Mouse (Mus musculus) forebrain, embryonic 16.5 days (tissue): Measurements from ENCODE around the gene Myl6. TPM values are rescaled to one million over a fixed set of nuclear protein-coding genes. Genes with fewer than 3 reads are reported as not detected.

Source experiments
- ATAC-seq: fragments of 200-750 bp; cut with Nextera tagmentation; 2 replicates; pipeline ENCODE4 v1.8.0; 2017; ENCODE audit warnings: mild to moderate bottlenecking, moderate library complexity
- H3K27ac ChIP-seq: fragments of 300-500 bp; sonication (generic); 2 replicates; pipeline ENCODE4 v1.5.1; 2014; ENCODE audit warnings: low read length, control low read depth
- H3K27me3 ChIP-seq: fragments of 300-500 bp; sonication (generic); replicated peaks from 2 replicates; pipeline ENCODE4 v1.6.1; 2014; ENCODE audit warnings: low read length; ENCODE audit not compliant: control insufficient read depth, insufficient read depth
- H3K36me3 ChIP-seq: fragments of 300-500 bp; sonication (generic); 2 replicates; pipeline ENCODE4 v1.6.1; 2014; ENCODE audit not compliant: control insufficient read depth, insufficient read depth
- H3K4me1 ChIP-seq: fragments of 300-500 bp; sonication (generic); replicated peaks from 2 replicates; pipeline ENCODE4 v1.6.1; 2014; ENCODE audit warnings: low read length; ENCODE audit not compliant: control insufficient read depth, insufficient read depth
- H3K4me2 ChIP-seq: fragments of 300-500 bp; sonication (generic); 2 replicates; pipeline ENCODE4 v1.6.1; 2014; ENCODE audit warnings: mild to moderate bottlenecking, low read length, control low read depth
- H3K4me3 ChIP-seq: fragments of 300-500 bp; sonication (generic); replicated peaks from 2 replicates; pipeline ENCODE4 v1.5.1; 2014; ENCODE audit warnings: mild to moderate bottlenecking, low read length, control low read depth
- H3K9ac ChIP-seq: fragments of 300-500 bp; sonication (generic); replicated peaks from 2 replicates; pipeline ENCODE4 v1.6.1; 2014; ENCODE audit warnings: low read depth, low read length, control low read depth
- H3K9me3 ChIP-seq: fragments of 300-500 bp; sonication (generic); 2 replicates; pipeline ENCODE4 v1.6.1; 2016; ENCODE audit warnings: low read length; ENCODE audit not compliant: control insufficient read depth
- whole genome bisulfite sequencing: fragments of 180-500 bp; shearing (Covaris S2); extraction: QIAGEN DNeasy Blood & Tissue Kit; methylation state at CpG from one replicate; pipeline ENCODE4 v1.1.7; 2014; 5-methylcytosine and 5-hydroxymethylcytosine counted together
- polyA plus RNA-seq: library from polyadenylated mRNA; unstranded; fragments of >200 nt; fragmentation: Nextera tagmentation; extraction: Ambion mirVana; gene quantifications from 2 replicates; pipeline ENCODE4 v1.2.1, GENCODE M21; 2015

Gene Myl6
- polyA plus RNA-seq, 1 experiment from 2014 or later = 678 TPM

GRCm38 (mm10) chr10:128487861-128488712 lies 5.9 kb downstream of the Myl6 start:
- no peak overlapping the region for H3K27ac ChIP-seq
- no peak for ATAC-seq

GRCm38 (mm10) chr10:128486370-128486769 lies 7.6 kb downstream of the Myl6 start:
- H3K9ac ChIP-seq = no peak overlapping the region
- no peak overlapping the region for H3K4me3 ChIP-seq
- H3K27ac ChIP-seq = no peak overlapping the region
- 91% methylated on average over 7 of the region's 7 CpGs for WGBS
- peaks cover 4% of the 10 kb centered on the region for H3K4me1 ChIP-seq
- no peak overlapping the region for H3K4me2 ChIP-seq
- no peak for ATAC-seq
- no peaks in the 10 kb centered on the region for H3K27me3 ChIP-seq
- no peaks in the 10 kb centered on the region for H3K9me3 ChIP-seq
- peaks cover 66% of the 10 kb centered on the region for H3K36me3 ChIP-seq

More at GRCm38 (mm10) chr10:128487861-128488712, 5.9 kb downstream of the Myl6 start:
- Histone ChIP-seq H3K36me3 (peaks cover 51% of the 10 kb centered on the region), H3K27me3 (no peaks in the 10 kb centered on the region), H3K9me3 (no peaks in the 10 kb centered on the region), H3K4me2 (no peak overlapping the region), H3K4me3 (no peak overlapping the region), H3K9ac (no peak overlapping the region), H3K4me1 (peaks cover 20% of the 10 kb centered on the region)
- WGBS = 87% methylated on average over 22 of the region's 22 CpGs

DNA sequence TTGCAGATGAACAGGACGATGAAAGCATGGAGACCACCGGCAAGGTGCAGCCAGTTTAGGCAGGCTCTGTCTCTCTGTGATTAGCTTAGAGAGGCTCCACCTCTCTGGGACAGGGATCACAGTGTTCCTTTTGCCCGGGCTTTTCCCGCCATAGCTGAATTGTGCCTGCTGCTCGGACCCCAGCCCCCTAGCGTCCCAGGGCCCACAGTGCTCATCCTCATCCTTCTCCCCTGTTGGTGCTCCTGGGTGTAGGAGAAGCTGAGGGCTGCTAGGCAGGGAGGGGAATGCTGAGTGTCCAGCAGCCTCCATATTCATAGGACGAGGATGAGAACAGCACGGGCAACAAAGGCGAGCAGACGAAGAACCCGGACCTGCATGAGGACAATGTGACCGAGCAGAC lies 19.6 kb downstream of the Myl6 start:
- no peak overlapping the region for H3K27ac ChIP-seq
- H3K27me3 ChIP-seq = no peaks in the 10 kb centered on the region
- ATAC-seq = no peak
- WGBS = 79% methylated on average over 12 of the region's 12 CpGs
- H3K4me3 ChIP-seq = no peak overlapping the region
- H3K9ac ChIP-seq = no peak overlapping the region
- no peaks in the 10 kb centered on the region for H3K9me3 ChIP-seq
- no peaks in the 10 kb centered on the region for H3K4me1 ChIP-seq
- H3K36me3 ChIP-seq = peaks cover 62% of the 10 kb centered on the region
- no peak overlapping the region for H3K4me2 ChIP-seq

DNA sequence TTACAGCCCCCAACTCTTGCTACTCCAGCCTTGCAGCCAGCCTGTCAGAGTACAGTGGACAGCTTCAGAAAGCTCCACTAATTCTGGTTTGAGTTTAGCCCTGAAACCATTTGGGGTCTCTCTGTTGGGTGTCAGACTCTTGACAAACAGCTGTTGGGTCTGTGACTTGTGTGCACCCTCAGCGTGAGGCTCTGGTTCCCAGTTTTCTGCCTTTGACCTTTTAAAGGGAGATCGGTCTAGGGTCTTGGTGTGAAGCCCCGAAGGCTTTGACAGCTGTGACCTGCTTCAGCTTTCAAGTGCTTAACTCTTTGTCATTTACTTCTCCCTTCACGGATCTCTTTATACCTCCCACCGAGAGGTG lies 33.7 kb downstream of the Myl6 start:
- H3K4me2 ChIP-seq = peak overlapping the region; percentile 94
- ATAC-seq = no peak
- peak overlapping the region; percentile 95 for H3K9ac ChIP-seq
- peak overlapping the region; percentile 95 for H3K27ac ChIP-seq
- peaks cover 10% of the 10 kb centered on the region for H3K4me1 ChIP-seq
- peaks cover 22% of the 10 kb centered on the region for H3K36me3 ChIP-seq
- no peaks in the 10 kb centered on the region for H3K9me3 ChIP-seq
- WGBS = 0% methylated on average over 5 of the region's 5 CpGs
- H3K27me3 ChIP-seq = no peaks in the 10 kb centered on the region
- peak overlapping the region; percentile 86 for H3K4me3 ChIP-seq

GRCm38 (mm10) chr10:128459409-128460269 lies 34.3 kb downstream of the Myl6 start:
- Histone ChIP-seq H3K4me2 (peak overlapping the region; percentile 94), H3K27me3 (no peaks in the 10 kb centered on the region), H3K4me1 (peaks cover 10% of the 10 kb centered on the region), H3K9me3 (no peaks in the 10 kb centered on the region), H3K4me3 (peak overlapping the region; percentile 86), H3K27ac (peak overlapping the region; percentile 95), H3K9ac (peak overlapping the region; percentile 95), H3K36me3 (peaks cover 18% of the 10 kb centered on the region)
- peak; percentile 51 for ATAC-seq
- under 1% methylated on average over 26 of the region's 67 CpGs for WGBS

GRCm38 (mm10) chr10:128458719-128459408 lies 35.1 kb downstream of the Myl6 start, which contains the start of gene Smarcc2:
Gene Smarcc2, plus strand, starts transcription at chr10:128459248.
- Histone ChIP-seq H3K4me2 (peak within 1 kb of the TSS; percentile 94), H3K9me3 (no peaks in the 10 kb centered on the region), H3K4me1 (peaks cover 10% of the 10 kb centered on the region), H3K9ac (peak within 1 kb of the TSS; percentile 95), H3K4me3 (peak within 1 kb of the TSS; percentile 86), H3K27me3 (no peaks in the 10 kb centered on the region), H3K27ac (peak within 1 kb of the TSS; percentile 95), H3K36me3 (peaks cover 12% of the 10 kb centered on the region)
- under 1% methylated on average over 75 of the region's 86 CpGs for WGBS
- ATAC-seq = peak; percentile 76

GRCm38 (mm10) chr10:128458348-128458718 lies 35.6 kb downstream of the Myl6 start:
- peaks cover 9% of the 10 kb centered on the region for H3K36me3 ChIP-seq
- H3K9ac ChIP-seq = peak overlapping the region; percentile 95
- H3K4me1 ChIP-seq = peaks cover 10% of the 10 kb centered on the region
- no peaks in the 10 kb centered on the region for H3K9me3 ChIP-seq
- no peaks in the 10 kb centered on the region for H3K27me3 ChIP-seq
- peak; percentile 54 for ATAC-seq
- under 1% methylated on average over 29 of the region's 29 CpGs for WGBS
- H3K4me2 ChIP-seq = peak overlapping the region; percentile 59
- H3K27ac ChIP-seq = peak overlapping the region; percentile 95
- peak overlapping the region; percentile 86 for H3K4me3 ChIP-seq

DNA sequence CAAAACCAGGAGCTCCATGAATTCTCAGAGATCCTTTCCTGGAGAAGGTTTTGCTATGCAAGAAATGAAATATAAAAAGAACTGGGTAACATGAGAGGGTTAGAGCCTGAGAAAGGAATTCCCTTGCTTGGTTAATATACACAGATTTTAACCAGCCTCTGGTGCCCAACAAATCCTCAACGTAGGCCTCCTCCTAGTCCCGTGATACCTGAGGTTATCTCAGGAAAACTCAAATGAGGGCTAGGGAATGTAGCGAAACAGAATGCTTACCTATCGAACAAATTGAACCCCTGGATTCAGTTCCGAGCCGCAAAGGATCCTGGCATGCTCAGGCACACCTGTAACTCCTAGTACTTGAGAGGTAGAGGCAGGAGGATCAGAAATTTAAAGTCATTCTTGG lies 36.3 kb downstream of the Myl6 start:
- 87% methylated on average over 6 of the region's 6 CpGs for WGBS
- Histone ChIP-seq H3K4me2 (no peak overlapping the region), H3K27me3 (no peaks in the 10 kb centered on the region), H3K4me3 (no peak overlapping the region), H3K36me3 (peaks cover 3% of the 10 kb centered on the region), H3K27ac (no peak overlapping the region), H3K4me1 (peaks cover 10% of the 10 kb centered on the region), H3K9ac (no peak overlapping the region), H3K9me3 (no peaks in the 10 kb centered on the region)
- ATAC-seq = no peak
